Mouse (Mus musculus): ENCODE results near the gene Ccdc141. TPM values are rescaled to one million over a fixed set of nuclear protein-coding genes. Genes with fewer than 3 reads are reported as not detected.

The Ccdc141 gene
- polyA plus RNA-seq, 1 experiment from 2014 or later = 3.0 TPM

DNA sequence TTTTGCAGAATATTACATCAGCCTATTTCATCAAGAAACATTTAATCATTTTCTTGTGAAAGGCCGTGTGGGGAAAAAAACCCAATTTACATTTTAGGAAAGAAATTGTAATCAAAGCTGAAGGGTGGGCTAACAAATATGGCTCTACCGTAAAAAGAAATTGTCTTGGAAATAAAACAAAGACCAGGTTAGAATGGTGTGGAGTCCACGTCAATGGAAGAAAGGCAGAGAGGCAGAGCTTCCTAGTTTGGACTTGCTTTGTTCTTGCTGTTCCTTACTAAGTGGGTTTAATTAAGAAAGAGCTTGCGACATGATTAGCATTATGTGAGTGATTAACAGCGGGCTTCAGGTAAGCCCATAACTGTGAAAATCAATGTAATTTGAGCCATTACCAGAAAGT is 199.4 kb downstream of the Ccdc141 start:
- H3K9ac ChIP-seq (replicated peaks) = no peak overlapping the region
- no peak for ATAC-seq
- TF ChIP-seq EP300 (IDR thresholded peaks at IDR 0.05; ENCODE audit: low read depth) (no peak), CTCF (IDR thresholded peaks at IDR 0.05; ENCODE audit: low read depth) (no peak)

DNA sequence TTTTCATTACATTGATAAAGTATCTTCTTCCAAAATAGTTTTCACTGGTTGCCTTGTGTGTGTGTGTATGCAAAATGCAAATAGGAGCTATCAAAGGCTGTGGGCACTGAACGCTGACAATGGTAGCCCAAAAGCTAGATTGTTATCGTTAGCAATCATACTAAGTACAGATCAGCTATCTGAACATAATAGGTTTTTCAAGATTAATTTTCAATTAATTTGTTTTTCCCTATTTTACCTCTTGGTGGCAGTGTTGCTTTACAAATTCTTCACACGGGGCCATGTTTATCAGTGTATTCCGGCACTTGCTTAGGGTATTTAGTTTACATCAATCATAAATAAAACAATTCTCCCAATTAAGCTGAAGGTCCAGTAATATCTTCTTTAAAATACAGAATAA is 199.8 kb downstream of the Ccdc141 start:
- 27% methylated on average over 4 of the region's 4 CpGs for WGBS (ENCODE audit: insufficient replicate concordance)
- no peak overlapping the region for H3K4me2 ChIP-seq (ENCODE audit: low read depth, low read length)
- H3K4me1 ChIP-seq (ENCODE audit: insufficient read depth) = no peaks in the 10 kb centered on the region
- TF ChIP-seq EP300 (IDR thresholded peaks at IDR 0.05; ENCODE audit: low read depth) (no peak), CTCF (IDR thresholded peaks at IDR 0.05; ENCODE audit: low read depth) (peak; percentile 43)
- no peaks in the 10 kb centered on the region for H3K27me3 ChIP-seq (ENCODE audit: insufficient read depth, low read length)
- H3K9me3 ChIP-seq (ENCODE audit: low read length) = no peaks in the 10 kb centered on the region
- DNase-seq (no peak), ATAC-seq (no peak)
- H3K27ac ChIP-seq (ENCODE audit: low read depth) = no peak overlapping the region
- H3K4me3 ChIP-seq (ENCODE audit: low read depth, low read length) = no peak overlapping the region
- no peak overlapping the region for H3K9ac ChIP-seq (replicated peaks)
- no peaks in the 10 kb centered on the region for H3K36me3 ChIP-seq (replicated peaks; ENCODE audit: insufficient read depth, low read length)

More for the DNA sequence above, 199.4 kb downstream of the Ccdc141 start:
- no peak overlapping the region for H3K4me3 ChIP-seq (ENCODE audit: low read depth, low read length)
- WGBS (ENCODE audit: insufficient replicate concordance) = 61% methylated on average over 5 of the region's 5 CpGs
- H3K9me3 ChIP-seq (ENCODE audit: low read length) = no peaks in the 10 kb centered on the region
- no peak overlapping the region for H3K27ac ChIP-seq (ENCODE audit: low read depth)
- H3K27me3 ChIP-seq (ENCODE audit: insufficient read depth, low read length) = no peaks in the 10 kb centered on the region
- DNase-seq = no peak
- H3K4me2 ChIP-seq (ENCODE audit: low read depth, low read length) = no peak overlapping the region
- no peaks in the 10 kb centered on the region for H3K36me3 ChIP-seq (replicated peaks; ENCODE audit: insufficient read depth, low read length)
- H3K4me1 ChIP-seq (ENCODE audit: insufficient read depth) = no peaks in the 10 kb centered on the region

DNA sequence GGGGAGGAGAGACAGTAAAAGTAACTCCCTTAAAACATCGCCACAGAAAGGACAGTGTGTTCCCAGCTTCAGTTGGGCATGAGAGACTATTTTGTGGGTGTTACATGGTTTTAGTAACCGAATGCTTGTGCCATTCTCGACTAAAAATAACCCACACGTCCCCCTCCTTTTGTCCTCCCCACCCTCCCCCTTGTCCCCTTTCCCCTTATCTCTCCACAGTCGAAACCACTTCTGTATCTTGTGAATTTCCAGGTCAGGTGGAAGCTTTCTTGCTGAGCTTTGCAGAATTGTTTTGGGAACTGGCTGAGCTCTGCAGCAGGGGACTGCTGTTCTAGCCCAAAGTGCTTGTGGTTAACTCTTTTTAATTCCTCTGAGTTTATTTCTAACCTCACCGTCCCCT is 200.2 kb downstream of the Ccdc141 start:
- WGBS (ENCODE audit: insufficient replicate concordance) = 28% methylated on average over 6 of the region's 6 CpGs
- H3K4me3 ChIP-seq (ENCODE audit: low read depth, low read length) = no peak overlapping the region
- H3K4me1 ChIP-seq (ENCODE audit: insufficient read depth) = no peaks in the 10 kb centered on the region
- H3K27ac ChIP-seq (ENCODE audit: low read depth) = no peak overlapping the region
- no peaks in the 10 kb centered on the region for H3K36me3 ChIP-seq (replicated peaks; ENCODE audit: insufficient read depth, low read length)
- no peaks in the 10 kb centered on the region for H3K9me3 ChIP-seq (ENCODE audit: low read length)
- no peak for ATAC-seq
- H3K27me3 ChIP-seq (ENCODE audit: insufficient read depth, low read length) = no peaks in the 10 kb centered on the region
- no peak for DNase-seq
- no peak overlapping the region for H3K4me2 ChIP-seq (ENCODE audit: low read depth, low read length)
- H3K9ac ChIP-seq (replicated peaks) = no peak overlapping the region
- TF ChIP-seq CTCF (IDR thresholded peaks at IDR 0.05; ENCODE audit: low read depth) = no peak
- no peak for TF ChIP-seq EP300 (IDR thresholded peaks at IDR 0.05; ENCODE audit: low read depth)

DNA sequence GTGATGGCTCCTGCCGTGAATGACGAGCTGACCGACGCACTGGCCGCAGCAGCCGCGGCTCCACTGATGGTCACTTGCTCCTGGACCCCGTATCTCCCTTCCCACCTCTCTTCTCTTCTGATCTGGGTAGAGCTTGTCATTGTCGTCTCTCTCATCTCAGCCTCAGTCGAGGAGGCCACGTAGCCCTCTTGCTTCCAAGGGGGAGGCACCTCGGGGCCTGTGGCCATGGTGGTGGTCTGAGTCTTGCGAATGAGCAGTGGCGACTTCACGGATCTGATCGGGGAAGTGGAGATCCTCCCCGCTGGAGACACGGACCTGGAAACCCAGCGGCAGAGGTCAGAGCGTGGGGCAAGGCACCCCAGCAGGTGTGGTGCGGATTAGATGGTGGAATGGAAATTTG is 200.8 kb downstream of the Ccdc141 start:
- TF ChIP-seq EP300 (IDR thresholded peaks at IDR 0.05; ENCODE audit: low read depth) = no peak
- no peak for TF ChIP-seq CTCF (IDR thresholded peaks at IDR 0.05; ENCODE audit: low read depth)
- Histone ChIP-seq H3K4me3 (ENCODE audit: low read depth, low read length) (no peak overlapping the region), H3K9me3 (ENCODE audit: low read length) (no peaks in the 10 kb centered on the region), H3K9ac (replicated peaks) (no peak overlapping the region), H3K27ac (ENCODE audit: low read depth) (no peak overlapping the region), H3K4me2 (ENCODE audit: low read depth, low read length) (no peak overlapping the region), H3K27me3 (ENCODE audit: insufficient read depth, low read length) (no peaks in the 10 kb centered on the region), H3K36me3 (replicated peaks; ENCODE audit: insufficient read depth, low read length) (no peaks in the 10 kb centered on the region), H3K4me1 (ENCODE audit: insufficient read depth) (no peaks in the 10 kb centered on the region)
- DNase-seq (no peak), ATAC-seq (no peak)
- 68% methylated on average over 21 of the region's 21 CpGs for WGBS (ENCODE audit: insufficient replicate concordance)

DNA sequence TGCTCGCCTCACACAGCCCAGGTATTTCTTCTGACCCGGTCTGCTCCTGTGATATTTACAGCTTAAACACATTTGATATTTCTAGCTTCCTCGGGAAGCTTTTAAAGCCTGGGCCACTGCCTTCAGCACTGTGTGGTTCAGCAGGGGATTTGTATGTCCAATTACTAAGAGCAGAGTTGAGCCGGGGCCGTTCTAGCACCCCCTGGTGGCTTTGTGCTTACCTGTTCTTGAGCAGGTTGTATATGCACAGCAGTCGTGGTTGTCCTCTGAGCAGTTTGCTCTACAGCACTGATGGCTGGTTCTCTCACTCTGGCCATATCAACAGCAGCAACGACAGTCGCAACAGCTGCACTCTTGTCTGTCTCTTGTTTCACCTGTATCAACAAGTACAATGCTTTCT is 201.5 kb downstream of the Ccdc141 start:
- H3K27ac ChIP-seq (ENCODE audit: low read depth) = no peak overlapping the region
- H3K4me2 ChIP-seq (ENCODE audit: low read depth, low read length) = no peak overlapping the region
- H3K4me1 ChIP-seq (ENCODE audit: insufficient read depth) = no peaks in the 10 kb centered on the region
- H3K9ac ChIP-seq (replicated peaks) = no peak overlapping the region
- no peaks in the 10 kb centered on the region for H3K36me3 ChIP-seq (replicated peaks; ENCODE audit: insufficient read depth, low read length)
- H3K4me3 ChIP-seq (ENCODE audit: low read depth, low read length) = no peak overlapping the region
- DNase-seq = peak; percentile 70
- TF ChIP-seq CTCF (IDR thresholded peaks at IDR 0.05; ENCODE audit: low read depth) = peak; percentile 71
- TF ChIP-seq EP300 (IDR thresholded peaks at IDR 0.05; ENCODE audit: low read depth) = no peak
- no peak for ATAC-seq
- H3K27me3 ChIP-seq (ENCODE audit: insufficient read depth, low read length) = no peaks in the 10 kb centered on the region
- 24% methylated on average over 8 of the region's 8 CpGs for WGBS (ENCODE audit: insufficient replicate concordance)
- no peaks in the 10 kb centered on the region for H3K9me3 ChIP-seq (ENCODE audit: low read length)

DNA sequence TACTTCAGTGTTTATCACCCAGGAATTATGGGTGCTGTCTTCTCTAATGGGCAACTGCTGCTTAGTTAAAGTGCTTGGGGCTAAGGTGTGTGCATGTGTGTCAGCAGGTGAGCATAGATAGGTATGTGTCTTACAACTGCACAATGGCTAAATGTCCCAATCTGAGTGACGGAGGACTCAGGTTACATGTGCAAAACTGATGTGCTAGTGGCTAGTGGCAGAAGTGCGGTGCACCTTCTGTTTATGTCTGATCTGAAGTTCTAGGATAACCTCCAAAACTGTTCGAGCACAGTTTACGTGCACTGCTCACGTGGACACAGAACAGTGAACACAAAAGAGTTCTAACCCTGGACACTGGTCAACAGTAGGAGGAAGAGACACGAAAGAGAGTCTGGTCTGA is 203.9 kb downstream of the Ccdc141 start:
- Histone ChIP-seq H3K9ac (replicated peaks) (no peak overlapping the region), H3K9me3 (ENCODE audit: low read length) (no peaks in the 10 kb centered on the region), H3K4me3 (ENCODE audit: low read depth, low read length) (no peak overlapping the region), H3K36me3 (replicated peaks; ENCODE audit: insufficient read depth, low read length) (no peaks in the 10 kb centered on the region), H3K4me2 (ENCODE audit: low read depth, low read length) (no peak overlapping the region), H3K27ac (ENCODE audit: low read depth) (no peak overlapping the region), H3K27me3 (ENCODE audit: insufficient read depth, low read length) (no peaks in the 10 kb centered on the region), H3K4me1 (ENCODE audit: insufficient read depth) (no peaks in the 10 kb centered on the region)
- WGBS (ENCODE audit: insufficient replicate concordance) = 80% methylated on average over 6 of the region's 6 CpGs
- TF ChIP-seq CTCF (IDR thresholded peaks at IDR 0.05; ENCODE audit: low read depth) = no peak
- TF ChIP-seq EP300 (IDR thresholded peaks at IDR 0.05; ENCODE audit: low read depth) = no peak
- DNase-seq = no peak
- no peak for ATAC-seq

DNA sequence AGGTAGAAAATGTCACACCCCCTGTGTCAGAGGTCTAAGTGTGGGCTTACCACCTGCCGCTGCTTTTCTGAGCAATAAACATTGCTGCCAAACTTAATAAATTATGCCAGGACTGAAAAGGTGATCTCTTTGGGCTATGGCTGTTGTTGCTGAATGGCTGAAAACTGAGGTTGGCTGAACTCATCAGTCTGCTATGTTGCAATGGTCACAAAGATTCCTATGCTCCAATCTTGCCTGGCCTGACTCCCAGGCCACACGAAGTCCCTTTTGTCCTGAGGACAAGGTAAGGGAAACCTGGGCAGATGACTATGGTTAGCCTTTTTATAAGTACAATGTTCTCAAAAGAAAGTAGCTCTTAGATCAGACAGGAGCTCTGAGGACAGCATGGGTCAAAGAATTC is 204.4 kb downstream of the Ccdc141 start:
- no peaks in the 10 kb centered on the region for H3K4me1 ChIP-seq (ENCODE audit: insufficient read depth)
- H3K36me3 ChIP-seq (replicated peaks; ENCODE audit: insufficient read depth, low read length) = no peaks in the 10 kb centered on the region
- H3K4me2 ChIP-seq (ENCODE audit: low read depth, low read length) = no peak overlapping the region
- no peaks in the 10 kb centered on the region for H3K27me3 ChIP-seq (ENCODE audit: insufficient read depth, low read length)
- no peak for DNase-seq
- no peak overlapping the region for H3K27ac ChIP-seq (ENCODE audit: low read depth)
- H3K4me3 ChIP-seq (ENCODE audit: low read depth, low read length) = no peak overlapping the region
- no peaks in the 10 kb centered on the region for H3K9me3 ChIP-seq (ENCODE audit: low read length)
- WGBS (ENCODE audit: insufficient replicate concordance) = 74% methylated on average over 2 of the region's 2 CpGs
- TF ChIP-seq CTCF (IDR thresholded peaks at IDR 0.05; ENCODE audit: low read depth) (no peak), EP300 (IDR thresholded peaks at IDR 0.05; ENCODE audit: low read depth) (no peak)
- no peak for ATAC-seq
- no peak overlapping the region for H3K9ac ChIP-seq (replicated peaks)

All from liver, postnatal 0 days (tissue).